Mouse (Mus musculus) ES-E14 (cell line): ENCODE results near the gene Fcor.

Source experiments
- HCFC1 ChIP-seq: IDR thresholded peaks from 2 replicates; pipeline ENCODE4 v1.6.1; 2012; ENCODE audit warnings: low read length, inconsistent platforms, borderline replicate concordance; ENCODE audit not compliant: insufficient read depth
- MAFK ChIP-seq: IDR thresholded peaks from 2 replicates; pipeline ENCODE4 v1.6.1; 2014; ENCODE audit warnings: mild to moderate bottlenecking, low read depth, low read length, inconsistent platforms; ENCODE audit not compliant: insufficient read depth
- ZNF384 ChIP-seq: IDR thresholded peaks from 2 replicates; pipeline ENCODE4 v1.6.1; 2012; ENCODE audit warnings: low read depth, low read length, inconsistent platforms

DNA sequence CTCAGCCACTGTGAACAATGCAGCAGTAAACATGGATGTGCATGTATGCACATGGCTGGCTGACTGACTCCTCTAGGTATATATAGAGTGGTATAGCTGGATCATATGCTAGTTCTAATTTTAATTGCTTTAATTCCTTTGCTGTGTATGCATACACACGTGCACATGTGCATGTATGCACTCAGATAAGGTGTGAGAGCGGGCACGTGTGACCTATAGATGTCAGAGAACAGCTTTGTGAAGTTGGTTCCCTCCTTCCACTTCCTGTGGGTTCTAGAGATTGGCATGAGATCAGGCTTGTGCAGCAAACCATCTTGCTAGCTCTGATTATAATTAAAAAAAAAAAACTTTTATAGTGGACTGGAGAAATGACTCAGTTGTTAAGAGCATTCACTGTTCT is 19.3 kb downstream of the Fcor start:
- TF ChIP-seq MAFK = no peak
- no peak for TF ChIP-seq ZNF384
- TF ChIP-seq HCFC1 = no peak
